Mouse (Mus musculus): ENCODE data around the gene Tmem145.

Gene Tmem145

DNA sequence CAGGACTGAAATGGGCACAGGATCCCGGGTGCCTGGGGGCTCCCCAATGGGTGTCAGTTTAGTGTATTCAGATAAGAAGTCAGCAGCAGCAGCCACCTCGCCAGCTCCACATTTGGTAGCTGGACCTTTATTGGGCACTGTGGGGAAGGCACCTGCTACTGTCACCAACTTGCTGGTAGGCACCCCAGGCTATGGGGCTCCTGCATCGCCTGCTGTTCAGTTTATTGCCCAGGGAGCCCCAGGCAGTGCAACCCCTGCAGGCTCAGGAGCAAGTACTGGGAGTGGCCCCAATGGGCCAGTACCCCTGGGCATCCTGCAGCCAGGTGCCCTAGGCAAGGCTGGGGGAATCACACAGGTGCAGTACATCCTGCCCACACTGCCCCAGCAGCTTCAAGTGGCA, 17.2 kb upstream of the Tmem145 start:
- in situ Hi-C loops (cut with MboI; ENCODE audit: unreplicated experiment in 2 of 2), result loop anchor here in 1 of 2 experiments (25.0 kb wide), 1 partner anchor 726 kb away; no protein-coding TSS in a partner anchor

DNA sequence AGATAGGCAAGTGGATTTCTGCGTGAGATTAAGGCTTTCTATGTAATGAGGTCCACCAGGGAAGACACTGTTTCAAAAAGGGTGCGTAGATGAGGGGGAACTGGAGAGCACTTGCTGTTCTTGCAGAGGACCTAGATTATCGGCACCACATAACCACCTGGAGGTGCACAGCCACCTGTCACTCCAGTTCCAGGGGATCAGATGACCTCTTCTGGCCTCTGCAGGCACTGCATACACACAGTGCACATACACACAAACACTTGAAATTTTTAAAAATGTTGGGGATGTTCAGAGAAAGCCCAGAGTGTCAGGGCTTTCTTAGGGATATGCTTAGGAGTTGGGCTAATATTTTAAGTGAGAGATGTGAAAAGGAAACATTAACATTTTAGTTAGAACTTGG, 16.0 kb upstream of the Tmem145 start:
- in situ Hi-C loops (cut with MboI; ENCODE audit: unreplicated experiment in 2 of 2), result loop anchor here in 1 of 2 experiments (25.0 kb wide), 1 partner anchor 728 kb away; no protein-coding TSS in a partner anchor

DNA sequence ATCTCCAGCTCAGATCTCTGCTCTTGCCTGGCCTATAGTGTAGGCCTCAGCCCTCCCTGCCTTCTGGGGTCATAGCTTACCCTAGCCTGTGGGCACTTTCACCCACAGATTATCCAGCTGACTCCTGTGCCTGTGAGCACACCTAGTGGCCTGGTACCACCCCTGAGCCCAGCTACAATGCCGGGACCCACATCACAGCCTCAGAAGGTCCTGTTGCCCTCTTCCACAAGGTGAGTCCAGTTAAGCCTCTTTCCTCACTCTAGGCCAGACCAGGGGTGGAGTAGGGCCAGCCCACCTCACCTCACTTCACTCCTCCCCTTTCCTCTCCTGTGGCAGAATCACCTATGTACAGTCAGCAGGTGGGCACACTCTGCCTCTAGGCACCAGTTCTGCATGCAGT, 15.4 kb upstream of the Tmem145 start:
- in situ Hi-C loops (cut with MboI; ENCODE audit: unreplicated experiment in 2 of 2), result loop anchor here in 1 of 2 experiments (25.0 kb wide), 1 partner anchor 728 kb away; no protein-coding TSS in a partner anchor

DNA sequence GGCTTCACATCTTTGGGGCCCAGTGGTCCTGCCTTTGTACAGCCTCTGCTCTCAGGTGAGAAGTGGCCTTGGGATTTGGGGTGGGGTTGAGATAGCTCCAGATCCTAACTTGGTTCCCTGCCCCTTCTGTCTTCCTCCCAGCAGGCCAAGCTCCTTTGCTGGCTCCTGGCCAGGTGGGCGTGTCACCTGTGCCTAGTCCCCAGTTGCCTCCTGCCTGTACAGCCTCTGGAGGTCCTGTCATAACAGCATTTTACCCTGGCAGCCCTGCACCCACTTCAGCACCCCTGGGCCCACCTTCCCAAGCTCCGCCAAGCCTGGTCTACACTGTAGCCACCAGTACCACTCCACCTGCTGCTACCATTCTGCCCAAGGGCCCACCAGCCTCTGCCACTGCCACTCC, 15.0 kb upstream of the Tmem145 start:
- in situ Hi-C loops (cut with MboI; ENCODE audit: unreplicated experiment in 2 of 2), result loop anchor here in 1 of 2 experiments (25.0 kb wide), 1 partner anchor 729 kb away; no protein-coding TSS in a partner anchor

DNA sequence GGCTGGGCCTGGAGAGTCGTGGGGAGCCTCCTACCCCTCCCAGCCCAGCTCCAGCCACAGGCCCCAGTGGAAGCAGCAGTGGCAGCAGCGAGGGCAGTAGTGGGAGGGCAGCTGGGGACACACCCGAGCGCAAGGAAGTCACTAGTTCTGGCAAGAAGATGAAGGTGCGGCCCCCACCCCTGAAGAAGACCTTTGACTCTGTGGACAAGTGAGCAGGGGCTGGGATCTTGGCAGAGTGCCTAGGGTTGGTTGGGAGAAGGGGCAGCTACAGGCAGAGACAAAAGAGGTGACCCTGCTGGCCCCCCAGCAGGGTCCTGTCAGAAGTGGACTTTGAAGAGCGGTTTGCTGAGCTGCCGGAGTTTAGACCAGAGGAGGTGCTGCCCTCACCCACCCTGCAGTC, 13.8 kb upstream of the Tmem145 start:
- in situ Hi-C loops (cut with MboI; ENCODE audit: unreplicated experiment in 2 of 2), result loop anchor here in 1 of 2 experiments (25.0 kb wide), 1 partner anchor 730 kb away; no protein-coding TSS in a partner anchor

DNA sequence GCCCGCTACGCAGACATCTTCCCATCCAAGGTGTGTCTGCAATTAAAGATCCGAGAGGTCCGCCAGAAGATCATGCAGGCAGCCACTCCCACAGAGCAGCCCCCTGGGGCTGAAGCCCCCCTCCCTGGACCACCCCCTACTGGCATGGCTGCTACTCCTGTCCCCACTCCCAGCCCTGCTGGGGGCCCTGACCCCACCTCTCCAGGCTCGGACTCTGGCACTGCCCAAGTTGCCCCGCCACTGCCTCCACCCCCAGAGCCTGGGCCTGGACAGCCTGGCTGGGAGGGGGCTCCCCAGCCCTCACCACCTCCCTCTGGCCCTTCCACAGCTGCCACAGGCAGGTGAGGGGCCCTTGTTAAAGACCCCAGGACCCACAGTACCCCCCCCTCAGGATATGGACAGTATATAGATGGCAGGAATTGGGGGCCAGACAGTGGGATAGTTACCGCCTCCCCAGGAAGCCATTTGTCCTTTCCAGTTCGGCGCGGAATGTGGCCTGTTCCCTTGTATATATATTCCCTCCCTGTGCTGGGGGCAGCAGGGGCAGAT, 12.6 kb upstream of the Tmem145 start:
- in situ Hi-C loops (cut with MboI; ENCODE audit: unreplicated experiment in 2 of 2), result loop anchor here in 1 of 2 experiments (25.0 kb wide), 1 partner anchor 731 kb away; no protein-coding TSS in a partner anchor

DNA sequence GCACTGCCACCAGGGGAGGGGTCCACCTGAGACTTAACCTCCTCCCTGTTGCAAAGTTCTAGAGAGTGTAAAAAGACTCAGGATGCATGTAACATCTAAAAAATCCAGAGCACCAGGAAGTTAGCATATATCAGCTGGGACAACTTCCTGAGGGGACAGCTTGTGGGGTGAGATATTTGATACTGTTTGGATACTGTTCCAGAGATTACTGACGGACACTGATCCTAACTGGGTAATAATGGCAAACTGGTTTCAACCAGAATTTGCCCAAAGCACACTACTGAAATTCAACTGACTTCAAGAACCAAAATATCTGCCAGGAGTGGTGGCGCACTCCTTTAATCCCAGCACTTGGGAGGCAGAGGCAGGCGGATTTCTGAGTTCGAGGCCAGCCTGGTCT, 11.4 kb upstream of the Tmem145 start:
- in situ Hi-C loops (cut with MboI; ENCODE audit: unreplicated experiment in 2 of 2), result loop anchor here in 1 of 2 experiments (25.0 kb wide), 1 partner anchor 732 kb away; no protein-coding TSS in a partner anchor

DNA sequence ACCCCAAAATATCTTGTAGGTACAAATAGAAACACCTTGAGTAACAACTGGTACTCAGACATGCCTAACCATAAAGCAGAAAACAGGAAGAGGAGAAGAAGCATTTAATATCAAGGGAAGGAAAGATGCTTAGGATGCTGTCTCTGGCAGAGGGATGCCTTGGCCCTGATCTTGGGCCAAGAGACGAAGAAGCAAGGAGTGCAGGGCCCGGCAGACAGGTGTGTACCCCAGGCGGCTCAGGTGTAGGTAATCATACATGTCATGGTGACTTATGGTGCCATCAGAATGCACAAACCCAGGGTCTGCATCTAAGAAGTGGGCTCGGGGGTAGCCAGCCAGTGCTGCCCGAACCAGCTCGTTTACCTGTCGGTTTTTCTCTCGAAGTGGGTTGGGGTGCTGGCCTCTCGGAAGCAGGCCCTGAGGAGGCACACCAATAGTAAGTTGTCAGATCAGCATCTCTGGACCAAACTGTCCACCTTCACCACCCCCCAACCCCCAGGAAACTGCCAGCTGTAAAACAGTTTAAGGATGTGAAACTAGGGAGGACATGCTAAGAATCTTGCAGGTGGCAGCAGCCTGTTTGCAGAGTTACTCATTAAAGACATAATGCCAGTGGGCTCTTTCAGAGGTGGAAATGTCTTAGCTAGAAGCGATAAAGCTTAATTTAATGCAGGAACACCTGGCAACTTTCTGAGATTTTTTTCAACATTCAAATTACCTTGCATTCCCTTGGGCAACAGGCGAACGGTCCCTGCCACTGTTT, 10.8 kb upstream of the Tmem145 start:
- in situ Hi-C loops (cut with MboI; ENCODE audit: unreplicated experiment in 2 of 2), result loop anchor here in 1 of 2 experiments (25.0 kb wide), 1 partner anchor 733 kb away; no protein-coding TSS in a partner anchor

DNA sequence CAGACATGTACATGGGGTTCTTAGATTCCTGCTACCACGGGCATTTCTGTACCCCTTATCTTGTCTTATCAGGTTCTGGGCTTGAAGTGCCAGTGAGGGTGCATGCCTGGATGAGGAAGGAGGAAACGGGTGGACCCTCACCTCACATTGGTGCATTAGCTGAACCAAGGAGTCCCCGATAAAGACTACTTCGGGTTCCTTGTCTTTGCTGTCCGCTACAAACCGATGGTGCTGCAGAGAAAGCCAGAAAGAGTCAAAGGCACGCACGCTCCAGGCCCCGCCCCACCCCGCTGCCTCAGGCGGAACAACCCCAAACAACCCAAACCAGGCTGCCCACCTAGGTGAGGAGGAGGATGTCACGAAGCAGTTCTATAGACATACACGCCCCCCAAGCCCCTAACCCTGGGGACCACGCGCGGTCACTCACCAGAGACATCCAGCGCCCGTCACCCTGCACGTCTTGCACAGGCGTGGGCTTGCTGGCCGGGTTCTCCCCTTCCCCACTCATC, 8.9 kb upstream of the Tmem145 start:
- in situ Hi-C loops (cut with MboI; ENCODE audit: unreplicated experiment in 2 of 2), result loop anchor here in 1 of 2 experiments (25.0 kb wide), 1 partner anchor 735 kb away; no protein-coding TSS in a partner anchor

DNA sequence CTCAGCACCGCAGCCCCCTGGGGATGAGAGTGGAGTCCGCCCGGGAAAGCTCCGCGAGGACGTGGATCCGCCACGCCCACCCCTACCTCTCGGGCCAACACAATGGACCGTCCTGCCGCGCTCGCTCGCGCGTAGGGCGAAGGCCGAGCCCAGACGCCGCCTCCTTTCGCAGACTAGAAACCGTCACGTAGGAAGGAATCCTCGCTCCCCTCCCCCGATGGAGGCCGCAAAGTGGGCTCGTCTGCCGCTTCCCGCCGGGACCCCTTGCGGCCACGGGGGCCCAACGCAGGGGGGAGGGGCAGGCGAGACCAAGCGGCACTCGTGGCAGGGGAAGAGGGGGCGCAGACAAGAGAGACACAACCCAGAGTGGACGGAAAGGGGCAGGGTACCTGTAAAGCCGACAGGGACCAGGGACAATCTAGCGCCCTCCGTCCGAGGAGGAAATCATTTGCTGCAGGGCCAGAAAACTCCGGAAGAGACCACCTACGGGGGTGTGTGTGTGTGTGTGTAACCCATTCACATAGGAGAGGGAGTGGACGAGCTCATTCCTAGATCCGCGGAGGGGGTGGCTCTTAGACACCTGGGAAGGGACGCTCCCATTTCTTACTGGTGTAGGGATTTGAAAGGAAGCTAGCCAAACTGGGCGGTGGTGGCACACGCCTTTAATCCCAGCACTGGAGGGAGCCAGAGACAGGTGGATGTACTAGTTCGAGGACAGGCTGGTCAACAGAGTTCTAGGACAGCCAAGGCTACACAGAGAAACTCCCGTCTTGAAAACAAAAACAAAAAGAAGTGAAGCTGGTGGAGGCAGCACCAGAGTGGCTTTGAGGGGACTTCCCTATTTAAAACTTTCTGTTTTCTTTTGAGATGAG, 8.2 kb upstream of the Tmem145 start, which contains the start of gene Pafah1b3:
Pafah1b3 (minus strand) TSS at position 533 of the 872 bp plus-strand sequence.
- in situ Hi-C loops (cut with MboI; ENCODE audit: unreplicated experiment in 2 of 2), result loop anchor here in 1 of 2 experiments (25.0 kb wide), 1 partner anchor 735 kb away; no protein-coding TSS in a partner anchor

DNA sequence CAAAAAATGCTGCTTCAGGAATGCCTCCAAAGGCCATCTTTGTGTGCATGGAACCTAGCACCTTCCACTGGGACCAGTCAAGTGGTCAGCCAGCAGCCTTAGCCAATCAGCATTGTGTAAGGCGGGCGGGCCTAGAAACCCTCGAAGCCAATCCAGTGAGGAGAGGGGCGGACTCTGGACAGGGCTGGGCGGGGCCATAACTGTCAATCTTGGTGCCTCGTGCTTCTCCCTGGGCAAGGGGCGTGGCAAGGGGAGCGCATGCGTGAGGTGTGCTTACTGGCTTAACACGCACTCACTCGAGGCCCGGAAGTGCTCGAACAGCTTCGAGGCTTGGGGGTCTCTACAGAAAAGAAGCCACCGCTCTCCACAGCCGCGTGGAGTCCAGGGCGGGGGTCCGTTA, 4.8 kb upstream of the Tmem145 start, which contains the start of gene Prr19:
Prr19 (plus strand) TSS at position 349 of the 400 bp plus-strand sequence.
- in situ Hi-C loops (cut with MboI; ENCODE audit: unreplicated experiment in 2 of 2), result no loop called here

DNA sequence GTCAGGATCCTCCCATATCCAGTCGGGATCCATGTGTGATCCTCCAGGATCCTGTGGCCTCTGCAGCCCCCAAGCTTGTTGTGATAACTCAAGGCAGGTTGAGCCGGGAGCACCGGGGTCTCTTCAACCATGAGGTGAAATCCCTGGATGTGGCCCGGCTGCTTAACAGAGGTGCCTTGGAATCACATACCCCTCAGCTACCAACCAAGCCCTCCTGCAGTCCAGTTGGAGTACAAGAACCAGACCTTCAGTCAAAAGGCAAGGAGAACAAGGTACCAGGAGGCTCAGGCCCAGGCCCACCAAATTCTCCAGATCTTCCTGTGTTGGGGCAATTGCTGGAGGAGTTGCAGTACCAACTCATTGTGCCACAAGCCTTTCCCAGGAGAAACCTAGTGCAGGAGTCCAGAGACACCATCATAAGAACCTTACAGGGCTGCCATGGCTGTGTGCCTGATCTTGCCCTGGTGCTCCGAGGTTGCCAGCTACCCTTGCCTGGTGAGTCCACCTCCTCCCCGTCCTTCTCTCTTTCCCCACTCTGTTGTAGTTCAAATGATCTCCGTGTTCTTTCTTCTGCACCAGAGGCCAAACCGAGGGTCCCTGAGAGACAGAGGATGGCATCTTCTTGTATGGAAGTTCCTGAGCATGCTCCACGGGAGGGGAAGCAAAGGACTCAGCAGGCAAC, 2.8 kb upstream of the Tmem145 start:
- in situ Hi-C loops (cut with MboI; ENCODE audit: unreplicated experiment in 2 of 2), result no loop called here

DNA sequence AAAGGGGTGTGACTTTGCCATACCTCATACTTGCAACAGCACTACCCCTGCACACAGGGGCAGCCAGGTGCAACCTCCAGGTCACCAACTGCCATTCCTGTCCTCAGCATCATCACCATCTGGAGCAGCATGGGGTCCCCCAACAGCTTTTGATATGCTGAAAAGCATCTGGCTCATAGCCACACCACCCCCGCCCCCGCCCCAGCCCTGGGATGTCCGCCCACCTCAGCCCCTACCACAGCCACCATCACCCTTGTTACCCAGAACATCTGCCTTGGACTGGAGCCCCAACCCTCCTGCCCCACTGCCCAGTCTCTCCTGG, 2.3 kb upstream of the Tmem145 start:
- in situ Hi-C loops (cut with MboI; ENCODE audit: unreplicated experiment in 2 of 2), result no loop called here

DNA sequence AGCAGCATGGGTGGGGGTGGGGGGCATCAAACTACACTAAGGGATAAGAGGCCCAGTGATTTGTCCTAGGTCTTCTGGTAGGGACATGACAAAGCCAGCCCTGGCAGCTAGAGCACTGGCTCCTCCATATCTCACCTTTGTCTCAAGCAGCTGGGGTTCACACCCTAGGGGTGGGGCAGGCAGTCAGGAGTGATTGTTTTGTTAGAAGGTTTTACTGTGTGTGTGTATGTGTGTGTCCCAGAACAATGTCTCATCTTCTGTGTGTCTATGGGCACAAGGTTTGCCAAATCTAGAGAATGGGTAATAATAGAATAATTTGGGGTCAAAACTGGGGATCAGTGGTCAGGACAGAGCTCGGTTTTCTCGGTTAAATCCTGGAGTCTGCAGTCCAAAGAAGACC, 425 bp upstream of the Tmem145 start:
- in situ Hi-C loops (cut with MboI; ENCODE audit: unreplicated experiment in 2 of 2), result no loop called here

DNA sequence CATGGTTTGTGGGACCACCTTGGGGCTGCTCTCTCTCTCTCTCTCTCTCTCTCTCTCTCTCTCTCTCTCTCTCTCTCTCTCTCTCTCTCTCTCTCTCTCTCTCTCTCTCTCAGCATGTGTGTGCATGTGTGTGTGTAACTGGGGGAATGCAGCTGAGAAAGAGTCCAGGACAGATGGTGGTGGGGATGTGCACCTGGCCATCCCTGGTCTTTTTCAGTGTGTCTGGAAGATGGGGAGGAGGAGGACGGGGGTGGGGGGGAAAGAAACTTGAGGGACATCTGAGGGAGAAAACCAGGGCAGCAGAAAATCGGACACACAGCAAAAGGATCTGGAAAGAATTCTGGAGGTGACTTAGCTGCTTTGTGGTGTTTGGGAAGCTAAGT, 699 bp downstream of the Tmem145 start:
- in situ Hi-C loops (cut with MboI; ENCODE audit: unreplicated experiment in 2 of 2), result no loop called here

DNA sequence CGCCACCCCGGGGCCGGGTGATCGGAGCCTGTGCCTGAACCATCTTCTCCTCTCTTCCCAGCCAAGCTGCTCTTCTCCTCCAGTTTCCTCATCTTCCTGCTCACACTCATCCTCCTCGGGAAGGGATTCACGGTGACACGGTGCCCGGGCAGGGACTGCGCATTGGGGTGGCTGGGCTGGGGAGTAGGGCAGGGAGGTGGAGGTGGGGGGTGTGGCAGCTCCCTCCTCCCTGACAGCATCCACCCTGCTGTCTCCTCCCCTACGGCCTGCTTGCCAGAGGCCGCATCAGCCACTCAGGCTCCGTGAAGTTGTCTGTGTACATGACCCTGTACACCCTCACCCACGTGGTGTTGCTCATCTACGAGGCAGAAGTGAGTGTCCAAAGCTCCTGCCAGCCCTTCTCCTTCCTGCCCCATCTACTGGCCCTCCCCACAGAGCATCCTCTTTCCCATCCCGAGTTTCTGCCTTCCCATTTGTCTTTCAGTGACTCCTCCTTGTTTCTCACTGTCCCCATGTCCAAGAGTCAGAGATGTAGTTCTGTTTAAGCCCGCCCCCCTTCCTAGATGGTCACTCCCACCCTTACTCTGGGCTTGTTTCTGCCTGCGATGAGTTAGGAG, 2.9 kb downstream of the Tmem145 start:
- in situ Hi-C loops (cut with MboI; ENCODE audit: unreplicated experiment in 2 of 2), result no loop called here

DNA sequence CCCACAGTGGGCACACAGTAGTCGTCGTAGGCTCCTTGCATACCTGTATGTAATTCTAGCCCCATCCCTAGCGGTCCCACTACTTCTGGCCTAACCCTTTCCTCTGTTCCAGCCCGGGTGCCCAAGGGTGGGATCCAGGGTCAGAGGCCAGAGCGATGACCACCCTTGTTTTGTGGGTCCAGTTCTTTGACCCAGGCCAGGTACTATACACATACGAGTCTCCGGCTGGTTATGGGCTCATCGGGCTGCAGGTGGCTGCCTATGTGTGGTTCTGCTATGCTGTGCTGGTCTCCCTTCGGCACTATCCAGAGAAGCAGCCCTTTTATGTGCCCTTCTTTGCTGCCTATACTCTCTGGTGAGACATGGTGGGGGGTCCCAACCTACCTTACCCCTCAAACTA, 3.5 kb downstream of the Tmem145 start:
- in situ Hi-C loops (cut with MboI; ENCODE audit: unreplicated experiment in 2 of 2), result no loop called here

DNA sequence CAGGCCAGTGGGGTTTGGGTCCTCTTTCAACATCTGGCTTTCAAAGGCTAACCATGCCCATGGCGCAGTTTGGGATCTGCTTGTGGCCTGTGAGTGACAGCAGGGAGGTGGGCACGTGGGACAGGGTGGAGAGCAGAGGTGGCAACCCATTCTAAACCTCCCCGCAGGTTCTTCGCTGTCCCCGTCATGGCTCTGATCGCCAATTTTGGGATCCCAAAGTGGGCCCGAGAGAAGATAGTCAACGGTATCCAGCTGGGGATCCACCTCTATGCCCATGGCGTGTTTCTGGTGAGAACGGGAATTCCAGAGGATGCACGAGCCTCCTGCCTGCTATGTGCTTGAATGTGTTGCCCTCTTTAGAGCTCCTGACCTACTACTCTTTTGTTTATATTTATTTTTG, 5.3 kb downstream of the Tmem145 start:
- in situ Hi-C loops (cut with MboI; ENCODE audit: unreplicated experiment in 2 of 2), result no loop called here

DNA sequence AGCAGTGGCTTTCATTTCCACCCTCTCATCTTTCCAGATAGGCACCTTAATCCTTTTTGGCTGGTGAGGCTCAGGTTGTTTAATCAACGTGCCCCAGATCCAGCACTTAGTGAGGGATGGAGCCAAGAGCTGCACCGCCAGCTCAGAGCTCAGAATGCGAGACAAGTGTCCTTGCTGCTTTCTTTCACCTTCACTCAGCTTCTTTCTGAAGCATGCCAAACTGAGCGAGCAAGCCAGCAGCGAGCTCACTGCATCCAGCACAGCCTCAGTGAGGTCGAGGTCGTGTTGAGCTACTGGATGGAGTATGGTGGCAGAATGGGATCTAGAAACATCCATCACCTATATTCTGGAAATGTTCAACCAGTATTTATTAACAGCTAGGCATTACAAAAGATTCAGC, 7.4 kb downstream of the Tmem145 start:
- in situ Hi-C loops (cut with MboI; ENCODE audit: unreplicated experiment in 2 of 2), result no loop called here

Measured in v-Abl transformed pro-B cells (cell line).